Mouse (Mus musculus): ENCODE measurements around the gene Thsd7b. TPM values are rescaled to one million over a fixed set of nuclear protein-coding genes. Genes with fewer than 3 reads are reported as not detected.

Thsd7b gene
- polyA plus RNA-seq, 1 experiment = 0.20 TPM

DNA sequence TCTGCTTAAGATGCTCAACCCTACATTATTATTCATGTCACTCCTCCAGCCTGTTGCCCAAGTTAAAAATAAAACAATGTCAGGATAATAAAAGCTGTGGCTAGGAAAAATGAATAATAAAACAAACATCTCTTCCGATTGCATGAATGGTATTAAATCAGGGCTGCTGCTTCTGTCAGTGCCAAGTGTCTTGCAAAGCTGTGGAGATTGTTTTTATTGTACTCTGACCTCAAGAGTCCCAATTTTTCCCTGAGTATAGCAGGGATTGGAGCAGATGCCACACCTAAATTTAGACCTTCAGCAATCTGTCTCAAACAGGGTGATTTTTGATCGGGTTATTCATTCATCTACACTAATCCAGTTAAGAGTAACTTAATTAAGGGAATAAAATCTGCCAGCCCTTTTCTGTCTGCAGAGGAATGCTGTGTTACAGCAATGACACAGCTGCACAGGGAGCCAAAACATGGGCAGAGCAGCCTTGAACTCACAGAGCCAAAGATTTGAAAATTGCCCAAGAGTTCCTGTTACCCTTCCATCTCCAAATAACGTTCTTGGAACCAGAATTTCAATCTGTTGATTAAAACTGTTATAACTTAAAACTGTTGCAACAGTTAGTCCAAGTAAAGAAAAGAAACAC lies 316.4 kb downstream of the Thsd7b start:
- Histone ChIP-seq H3K36me3 (ENCODE audit: control insufficient read depth, insufficient read depth, low read length) (no peaks in the 10 kb centered on the region), H3K4me1 (ENCODE audit: control insufficient read depth, insufficient read depth, insufficient read length, low read length) (no peaks in the 10 kb centered on the region), H3K27ac (ENCODE audit: insufficient read depth, low read depth, low read length) (no peak overlapping the region), H3K4me3 (ENCODE audit: low read depth, low read length) (no peak overlapping the region), H3K27me3 (ENCODE audit: control insufficient read depth, insufficient read depth, low read length) (no peaks in the 10 kb centered on the region)
- TF ChIP-seq POLR2A (IDR thresholded peaks at IDR 0.05; ENCODE audit: low read depth, low read length) (no peak), CTCF (IDR thresholded peaks at IDR 0.05; ENCODE audit: extremely low read depth, insufficient read length, insufficient replicate concordance, low read depth, low read length) (no peak)
- 68% methylated on average over 3 of the region's 3 CpGs for WGBS

DNA sequence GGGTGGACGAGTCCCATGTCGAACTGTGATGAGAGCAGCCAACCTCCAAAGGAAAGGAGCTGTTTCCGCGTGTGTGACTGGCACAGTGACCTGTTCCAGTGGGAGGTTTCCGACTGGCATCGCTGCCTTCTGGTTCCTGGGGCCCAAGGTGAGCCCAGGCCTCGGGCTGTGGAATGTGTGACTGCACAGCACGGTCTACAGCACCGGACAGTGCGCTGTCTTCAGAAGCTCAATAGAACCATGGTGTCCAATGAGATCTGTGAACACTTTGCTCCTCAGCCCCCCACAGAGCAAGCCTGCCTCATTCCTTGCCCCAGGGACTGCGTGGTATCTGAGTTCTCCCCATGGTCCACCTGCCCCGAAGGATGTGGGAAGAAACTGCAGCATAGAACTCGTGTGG lies 322.3 kb downstream of the Thsd7b start:
- TF ChIP-seq CTCF (IDR thresholded peaks at IDR 0.05; ENCODE audit: extremely low read depth, insufficient read length, insufficient replicate concordance, low read depth, low read length) = no peak
- TF ChIP-seq POLR2A (IDR thresholded peaks at IDR 0.05; ENCODE audit: low read depth, low read length) = no peak
- no peak overlapping the region for H3K27ac ChIP-seq (ENCODE audit: insufficient read depth, low read depth, low read length)
- no peaks in the 10 kb centered on the region for H3K36me3 ChIP-seq (ENCODE audit: control insufficient read depth, insufficient read depth, low read length)
- 84% methylated on average over 13 of the region's 13 CpGs for whole genome bisulfite sequencing
- no peak overlapping the region for H3K4me3 ChIP-seq (ENCODE audit: low read depth, low read length)
- H3K27me3 ChIP-seq (ENCODE audit: control insufficient read depth, insufficient read depth, low read length) = no peaks in the 10 kb centered on the region
- H3K4me1 ChIP-seq (ENCODE audit: control insufficient read depth, insufficient read depth, insufficient read length, low read length) = no peaks in the 10 kb centered on the region

DNA sequence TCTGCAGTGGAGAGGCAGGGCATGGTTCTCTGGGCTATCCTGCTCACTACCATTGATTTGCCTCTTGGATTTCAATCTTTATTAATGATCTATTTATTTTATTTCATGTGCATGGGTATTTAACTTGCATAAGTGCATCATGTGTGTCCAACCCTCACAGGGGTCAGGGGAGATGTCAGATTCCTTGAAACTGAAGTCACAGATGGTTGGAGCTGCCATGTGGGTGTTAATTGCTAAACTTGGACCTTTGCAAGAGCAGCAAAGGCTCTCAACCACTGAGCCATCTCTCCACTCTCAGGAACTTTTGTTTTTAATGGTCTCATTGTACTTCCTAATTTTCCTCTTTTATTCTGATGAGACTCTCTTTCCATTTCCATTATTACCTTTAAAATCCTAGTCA lies 327.8 kb downstream of the Thsd7b start:
- Histone ChIP-seq H3K27ac (ENCODE audit: insufficient read depth, low read depth, low read length) (no peak overlapping the region), H3K4me1 (ENCODE audit: control insufficient read depth, insufficient read depth, insufficient read length, low read length) (no peaks in the 10 kb centered on the region), H3K36me3 (ENCODE audit: control insufficient read depth, insufficient read depth, low read length) (no peaks in the 10 kb centered on the region), H3K4me3 (ENCODE audit: low read depth, low read length) (no peak overlapping the region), H3K27me3 (ENCODE audit: control insufficient read depth, insufficient read depth, low read length) (no peaks in the 10 kb centered on the region)
- TF ChIP-seq POLR2A (IDR thresholded peaks at IDR 0.05; ENCODE audit: low read depth, low read length) = no peak
- TF ChIP-seq CTCF (IDR thresholded peaks at IDR 0.05; ENCODE audit: extremely low read depth, insufficient read length, insufficient replicate concordance, low read depth, low read length) = no peak

DNA sequence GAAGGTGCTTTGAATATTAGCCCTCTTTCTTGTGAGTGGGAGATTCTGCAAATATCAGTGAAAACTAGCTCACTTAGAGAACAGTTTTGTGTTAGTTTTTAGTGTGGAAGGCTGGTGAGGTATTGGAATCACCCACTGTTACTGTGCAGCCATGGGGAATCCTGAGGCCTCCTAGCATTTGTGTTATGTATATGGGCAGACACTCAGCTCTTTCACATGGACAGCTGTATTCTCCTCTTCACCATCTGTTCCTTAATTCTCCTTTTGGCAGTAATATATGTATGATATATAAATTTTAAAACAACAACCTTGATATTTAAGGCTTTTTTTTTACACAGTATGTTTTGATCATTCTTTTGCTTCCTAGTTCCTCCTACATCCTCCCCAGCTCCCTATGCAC lies 329.2 kb downstream of the Thsd7b start:
- H3K27me3 ChIP-seq (ENCODE audit: control insufficient read depth, insufficient read depth, low read length) = no peaks in the 10 kb centered on the region
- H3K4me1 ChIP-seq (ENCODE audit: control insufficient read depth, insufficient read depth, insufficient read length, low read length) = no peaks in the 10 kb centered on the region
- H3K4me3 ChIP-seq (ENCODE audit: low read depth, low read length) = no peak overlapping the region
- H3K36me3 ChIP-seq (ENCODE audit: control insufficient read depth, insufficient read depth, low read length) = no peaks in the 10 kb centered on the region
- no peak overlapping the region for H3K27ac ChIP-seq (ENCODE audit: insufficient read depth, low read depth, low read length)
- TF ChIP-seq POLR2A (IDR thresholded peaks at IDR 0.05; ENCODE audit: low read depth, low read length) (no peak), CTCF (IDR thresholded peaks at IDR 0.05; ENCODE audit: extremely low read depth, insufficient read length, insufficient replicate concordance, low read depth, low read length) (no peak)

DNA sequence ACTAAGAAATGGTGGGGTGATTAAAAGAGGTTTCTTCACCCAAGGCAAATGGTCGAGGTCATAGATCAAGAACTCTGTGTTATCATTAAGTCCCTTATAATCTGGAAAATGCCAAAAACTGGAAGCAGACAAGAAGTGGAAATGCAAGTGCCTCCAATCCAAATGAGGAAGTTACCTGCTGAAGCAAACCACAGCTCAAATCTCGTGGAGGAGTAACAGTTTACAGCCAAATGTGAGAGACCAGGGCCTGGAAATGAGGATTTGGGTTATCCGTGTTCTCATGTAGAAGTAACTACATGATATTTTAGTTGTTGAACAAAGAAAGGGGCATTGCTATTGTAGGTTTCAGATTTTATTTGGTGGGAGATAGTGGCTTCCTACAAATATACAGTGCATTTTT lies 335.3 kb downstream of the Thsd7b start:
- 52% methylated on average over 3 of the region's 3 CpGs for WGBS
- H3K27me3 ChIP-seq (ENCODE audit: control insufficient read depth, insufficient read depth, low read length) = no peaks in the 10 kb centered on the region
- no peak overlapping the region for H3K27ac ChIP-seq (ENCODE audit: insufficient read depth, low read depth, low read length)
- no peaks in the 10 kb centered on the region for H3K4me1 ChIP-seq (ENCODE audit: control insufficient read depth, insufficient read depth, insufficient read length, low read length)
- H3K4me3 ChIP-seq (ENCODE audit: low read depth, low read length) = no peak overlapping the region
- no peak for TF ChIP-seq POLR2A (IDR thresholded peaks at IDR 0.05; ENCODE audit: low read depth, low read length)
- H3K36me3 ChIP-seq (ENCODE audit: control insufficient read depth, insufficient read depth, low read length) = no peaks in the 10 kb centered on the region

DNA sequence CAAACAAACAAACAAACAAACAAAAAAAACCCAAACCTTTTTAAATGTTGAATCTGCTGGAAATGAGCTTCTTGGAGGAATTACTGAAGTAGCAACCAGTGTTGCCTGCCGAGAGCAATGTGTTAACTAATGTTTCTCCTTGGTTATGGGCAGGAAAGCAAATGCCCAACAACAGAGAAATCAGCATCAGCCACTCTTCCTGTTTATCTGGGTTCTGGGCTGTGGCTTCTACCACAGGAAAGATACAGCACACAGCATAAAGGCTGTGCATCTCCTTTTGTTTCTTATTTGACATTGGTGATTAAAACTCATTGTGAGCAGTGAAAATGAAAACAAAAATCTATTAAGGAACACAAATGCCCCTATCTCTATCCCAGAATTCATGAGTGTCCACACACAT lies 343.0 kb downstream of the Thsd7b start:
- Histone ChIP-seq H3K4me1 (ENCODE audit: control insufficient read depth, insufficient read depth, insufficient read length, low read length) (no peaks in the 10 kb centered on the region), H3K36me3 (ENCODE audit: control insufficient read depth, insufficient read depth, low read length) (no peaks in the 10 kb centered on the region), H3K4me3 (ENCODE audit: low read depth, low read length) (no peak overlapping the region), H3K27ac (ENCODE audit: insufficient read depth, low read depth, low read length) (no peak overlapping the region), H3K27me3 (ENCODE audit: control insufficient read depth, insufficient read depth, low read length) (no peaks in the 10 kb centered on the region)
- 59% methylated on average over 1 of the region's 1 CpGs for WGBS
- no peak for TF ChIP-seq CTCF (IDR thresholded peaks at IDR 0.05; ENCODE audit: extremely low read depth, insufficient read length, insufficient replicate concordance, low read depth, low read length)

DNA sequence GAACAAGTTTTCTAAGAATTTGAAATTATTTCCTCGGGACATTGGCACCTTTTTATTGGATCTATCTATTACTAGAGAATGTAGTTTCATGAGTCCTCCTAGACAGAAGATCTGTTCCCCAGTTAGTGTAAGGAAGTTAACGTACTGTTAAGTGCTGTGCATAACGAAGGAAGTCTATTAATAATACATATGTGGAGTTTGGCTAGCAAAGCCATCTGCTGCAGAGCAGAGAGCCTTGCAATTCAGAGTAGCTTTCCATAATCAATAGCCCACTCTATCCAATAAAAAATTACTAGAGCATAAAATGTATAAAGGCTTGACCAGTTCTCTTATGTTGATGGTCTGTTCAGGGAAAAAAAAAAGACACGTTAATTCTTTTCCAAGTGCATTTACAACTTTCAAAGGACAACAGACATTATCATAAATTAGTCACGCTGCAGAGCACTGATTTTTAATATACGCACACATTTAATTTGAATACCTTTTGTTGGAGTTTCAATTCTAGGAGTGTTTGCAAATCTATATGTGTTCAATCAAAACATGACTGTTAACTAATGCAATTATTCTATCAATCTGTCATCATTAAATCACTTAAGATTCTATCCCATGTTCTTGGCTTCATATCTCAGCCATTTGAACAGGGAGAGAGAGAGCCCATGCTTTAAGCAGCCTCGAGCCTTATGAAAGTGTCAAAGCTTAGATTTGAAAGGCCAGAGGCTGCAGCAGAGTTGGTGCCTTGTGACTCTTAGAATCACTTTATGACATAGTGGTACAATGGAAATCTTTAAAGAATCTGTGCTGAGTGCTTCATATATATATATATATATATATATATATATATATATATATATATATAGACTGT lies 346.6 kb downstream of the Thsd7b start:
- TF ChIP-seq CTCF (IDR thresholded peaks at IDR 0.05; ENCODE audit: extremely low read depth, insufficient read length, insufficient replicate concordance, low read depth, low read length) (no peak), POLR2A (IDR thresholded peaks at IDR 0.05; ENCODE audit: low read depth, low read length) (no peak)
- H3K27ac ChIP-seq (ENCODE audit: insufficient read depth, low read depth, low read length) = no peak overlapping the region
- no peaks in the 10 kb centered on the region for H3K4me1 ChIP-seq (ENCODE audit: control insufficient read depth, insufficient read depth, insufficient read length, low read length)
- no peaks in the 10 kb centered on the region for H3K27me3 ChIP-seq (ENCODE audit: control insufficient read depth, insufficient read depth, low read length)
- H3K36me3 ChIP-seq (ENCODE audit: control insufficient read depth, insufficient read depth, low read length) = no peaks in the 10 kb centered on the region
- no peak overlapping the region for H3K4me3 ChIP-seq (ENCODE audit: low read depth, low read length)
- 73% methylated on average over 7 of the region's 7 CpGs for WGBS

All from small intestine, adult 2 months (tissue).